Mouse (Mus musculus) WW6 (cell line): ENCODE results near the gene Olfr281.
"Not testable (repeated sequence)": the region's sequence is repeated elsewhere in the genome, so short reads cannot be mapped to it uniquely, and the experiment has no call there.

Source experiments
- DNase-seq: peaks from one replicate; pipeline ENCODE4 v3.0.0-alpha.2; 2013; ENCODE audit warnings: low read depth, low spot score

The Olfr281 gene

GRCm38 (mm10) chr15:98452288-98452687 lies at the start of gene Olfr281:
Gene Olfr281, plus strand, starts transcription at chr15:98452588.
- DNase-seq: no peak

GRCm38 (mm10) chr15:98408406-98409060 lies 43.9 kb upstream of the Olfr281 start:
- DNase-seq: no peak

GRCm38 (mm10) chr15:98409635-98410034 lies 42.8 kb upstream of the Olfr281 start:
- DNase-seq: no peak

- no peak for DNase-seq
These were observed 42.1 kb upstream of the Olfr281 start for GRCm38 (mm10) chr15:98410249-98410648.

GRCm38 (mm10) chr15:98415996-98416395 lies 36.4 kb upstream of the Olfr281 start:
- no peak for DNase-seq

- DNase-seq: not testable (repeated sequence)
These were observed 35.6 kb upstream of the Olfr281 start for GRCm38 (mm10) chr15:98416802-98417201.

GRCm38 (mm10) chr15:98417285-98417684 lies 35.1 kb upstream of the Olfr281 start:
- not testable (repeated sequence) for DNase-seq

- no peak for DNase-seq
These were observed 34.3 kb upstream of the Olfr281 start for GRCm38 (mm10) chr15:98418096-98418495.

GRCm38 (mm10) chr15:98420897-98421296 lies 31.5 kb upstream of the Olfr281 start:
- DNase-seq: no peak

GRCm38 (mm10) chr15:98424326-98424725 lies 28.1 kb upstream of the Olfr281 start:
- no peak for DNase-seq

- no peak for DNase-seq
These were observed 27.6 kb upstream of the Olfr281 start for GRCm38 (mm10) chr15:98424753-98425152.

GRCm38 (mm10) chr15:98425188-98425587 lies 27.2 kb upstream of the Olfr281 start:
- DNase-seq: no peak

GRCm38 (mm10) chr15:98430925-98431324 lies 21.5 kb upstream of the Olfr281 start, which contains the start of gene Olfr282:
Gene Olfr282, plus strand, starts transcription at chr15:98431225.
- DNase-seq: not testable (repeated sequence)

GRCm38 (mm10) chr15:98444561-98444960 lies 7.8 kb upstream of the Olfr281 start:
- DNase-seq: no peak

GRCm38 (mm10) chr15:98448521-98448920 lies 3.9 kb upstream of the Olfr281 start:
- DNase-seq: no peak

- no peak for DNase-seq
These were observed 17.2 kb downstream of the Olfr281 start, which contains the start of gene OR5BS1P for GRCm38 (mm10) chr15:98469596-98469995. Gene OR5BS1P, plus strand, starts transcription at chr15:98469896.

- no peak for DNase-seq
These were observed 19.2 kb downstream of the Olfr281 start for GRCm38 (mm10) chr15:98471539-98471938.

- DNase-seq: no peak
These were observed 22.6 kb downstream of the Olfr281 start for GRCm38 (mm10) chr15:98474958-98475357.

GRCm38 (mm10) chr15:98475382-98475781 lies 23.0 kb downstream of the Olfr281 start:
- DNase-seq: no peak

- DNase-seq: no peak
These were observed 23.9 kb downstream of the Olfr281 start for GRCm38 (mm10) chr15:98476281-98476680.

GRCm38 (mm10) chr15:98479568-98480102 lies 27.2 kb downstream of the Olfr281 start:
- DNase-seq: no peak

GRCm38 (mm10) chr15:98482701-98483100 lies 30.3 kb downstream of the Olfr281 start, which contains the start of gene Lalba:
Gene Lalba, minus strand, starts transcription at chr15:98482721.
- DNase-seq: no peak
